Mouse (Mus musculus) lung, postnatal 25 days (tissue): ENCODE data around the gene Dgkb.

Source experiments
- DNase-seq: peaks from one replicate; pipeline ENCODE4 v3.0.0; 2022; ENCODE audit warnings: low spot score

The Dgkb gene

GRCm38 (mm10) chr12:38374159-38374558, 556.6 kb downstream of the Dgkb start:
- DNase-seq, result no peak

- no peak for DNase-seq
These were observed 568.4 kb downstream of the Dgkb start for GRCm38 (mm10) chr12:38385942-38386341.

- peak; percentile 1 for DNase-seq
These were observed 569.5 kb downstream of the Dgkb start for GRCm38 (mm10) chr12:38386991-38387390.

GRCm38 (mm10) chr12:38387654-38388053, 570.1 kb downstream of the Dgkb start:
- no peak for DNase-seq

GRCm38 (mm10) chr12:38388243-38388642, 570.7 kb downstream of the Dgkb start:
- no peak for DNase-seq

- DNase-seq, result no peak
These were observed 580.3 kb downstream of the Dgkb start for GRCm38 (mm10) chr12:38397754-38398312.

GRCm38 (mm10) chr12:38400089-38400488, 582.6 kb downstream of the Dgkb start:
- no peak for DNase-seq

GRCm38 (mm10) chr12:38435364-38436130, 618.0 kb downstream of the Dgkb start:
- no peak for DNase-seq

- DNase-seq, result no peak
These were observed 618.6 kb downstream of the Dgkb start for GRCm38 (mm10) chr12:38436131-38436436.

- DNase-seq, result no peak
These were observed 633.0 kb downstream of the Dgkb start for GRCm38 (mm10) chr12:38450323-38451087.

GRCm38 (mm10) chr12:38451677-38452076, 634.2 kb downstream of the Dgkb start:
- DNase-seq, result no peak

- DNase-seq, result no peak
These were observed 650.7 kb downstream of the Dgkb start for GRCm38 (mm10) chr12:38468191-38468590.

- DNase-seq, result no peak
These were observed 651.1 kb downstream of the Dgkb start for GRCm38 (mm10) chr12:38468605-38469004.

- DNase-seq, result no peak
These were observed 679.7 kb downstream of the Dgkb start for GRCm38 (mm10) chr12:38497229-38497628.

- no peak for DNase-seq
These were observed 683.4 kb downstream of the Dgkb start for GRCm38 (mm10) chr12:38500931-38501330.

GRCm38 (mm10) chr12:38508195-38508594, 690.7 kb downstream of the Dgkb start:
- DNase-seq, result no peak

- no peak for DNase-seq
These were observed 727.9 kb downstream of the Dgkb start for GRCm38 (mm10) chr12:38545431-38545830.

GRCm38 (mm10) chr12:38577141-38577540, 759.6 kb downstream of the Dgkb start:
- no peak for DNase-seq

- no peak for DNase-seq
These were observed 761.8 kb downstream of the Dgkb start for GRCm38 (mm10) chr12:38579191-38579817.

- no peak for DNase-seq
These were observed 768.9 kb downstream of the Dgkb start for GRCm38 (mm10) chr12:38586368-38586865.

GRCm38 (mm10) chr12:38589951-38590350, 772.4 kb downstream of the Dgkb start:
- DNase-seq, result no peak

GRCm38 (mm10) chr12:38593653-38594052, 776.1 kb downstream of the Dgkb start:
- no peak for DNase-seq

GRCm38 (mm10) chr12:38594055-38594454, 776.5 kb downstream of the Dgkb start:
- DNase-seq, result peak; percentile 6
